ENCODE assay signal across 13 mouse cellular contexts in genomic region chr9:121342510-121343110, GRCm38 (mm10). TPM values are rescaled to one million over a fixed set of nuclear protein-coding genes. Genes with fewer than 3 reads are reported as not detected.
DNase-seq lines count a peak whose midpoint lies in the region; TF ChIP-seq lines count a peak whose summit lies in the region.
"Had no signal": no experiment of that assay in that cellular context is flagged by ENCODE, and none has a peak within 500 bp of the region (broad histone marks: within the 10 kb centered on the region; RNA-seq: fewer than 3 reads in every experiment).

No protein-coding gene starts in this region.

- no peaks in the 10 kb centered on the region for H3K9me3 ChIP-seq in limb, embryonic 10.5 days (replicated peaks)

- H3K4me1 ChIP-seq in heart, adult 2 months (ENCODE audit: control insufficient read depth, insufficient read depth, low read length) = peaks cover 45% of the 10 kb centered on the region
- H3K4me1 ChIP-seq in limb, embryonic 10.5 days = peaks cover 33% of the 10 kb centered on the region

- peak overlapping the region; percentile 81 for H3K27ac ChIP-seq in heart, adult 2 months
- peak overlapping the region; percentile 68 for H3K27ac ChIP-seq in limb, embryonic 10.5 days
- H3K27ac ChIP-seq: left cerebral cortex, adult 2 months had no signal

- no peaks in the 10 kb centered on the region for H3K27me3 ChIP-seq in heart, adult 2 months (ENCODE audit: control insufficient read depth, insufficient read depth, low read length)
- no peaks in the 10 kb centered on the region for H3K27me3 ChIP-seq in limb, embryonic 10.5 days (ENCODE audit: low read depth, poor library complexity, severe bottlenecking)

- intact Hi-C loops in heart, adult 2 months (cut with DNase I) = no loop called here

- peaks cover 7% of the 10 kb centered on the region for H3K79me2 ChIP-seq in heart, adult 2 months (replicated peaks; ENCODE audit: control insufficient read depth, insufficient read depth, low read length)

- H3K36me3 ChIP-seq in heart, adult 2 months (ENCODE audit: control insufficient read depth, insufficient read depth, low read length) = peaks cover 2% of the 10 kb centered on the region; the same call in 1 of the 2 replicates
- H3K36me3 ChIP-seq in limb, embryonic 10.5 days = no peaks in the 10 kb centered on the region

- H3K4me3 ChIP-seq in heart, adult 2 months = no peak overlapping the region
- H3K4me3 ChIP-seq in limb, embryonic 10.5 days = no peak overlapping the region
- H3K4me3 ChIP-seq: left cerebral cortex, adult 2 months; myocyte had no signal

- no peak for TF ChIP-seq POLR2A in heart, adult 2 months (IDR thresholded peaks at IDR 0.05; ENCODE audit: insufficient read depth, low read depth, low read length)

- no peak for TF ChIP-seq EP300 in heart, adult 2 months (IDR thresholded peaks at IDR 0.05; ENCODE audit: insufficient read depth, low read depth, low read length)

- WGBS in heart, adult 2 months = 71% methylated on average over 5 of the region's 5 CpGs
- WGBS in limb, embryonic 10.5 days = 89% methylated on average over 5 of the region's 5 CpGs

- no peak overlapping the region for H3K9ac ChIP-seq in heart, adult 2 months (ENCODE audit: low read depth, low read length)

- TF ChIP-seq CTCF in heart, adult 2 months (IDR thresholded peaks at IDR 0.05) = no peak

- no peak for DNase-seq in heart, adult 2 months
- no peak for DNase-seq in heart, adult 8-10 months (ENCODE audit: low spot score)
- DNase-seq in kidney, adult 18-20 months = peak; percentile 71
- no peak for DNase-seq in kidney, postnatal 10 days
- DNase-seq in ZHBTc4 (ENCODE audit: low read depth, low spot score) = peak; percentile 78
- DNase-seq in limb, embryonic 10.5 days (ENCODE audit: low spot score) = no peak
- DNase-seq in embryo, embryonic 10 days (ENCODE audit: low spot score) = no peak
- no peak for DNase-seq in cerebellum, adult 9-11 months
- DNase-seq: cerebellum, adult 18-20 months; lung, postnatal 10 days; thymus, adult 18-20 months had no signal

RNA-seq across cellular contexts. Expression of gene Trak1, which starts 45.3 kb away (rescaled TPM):
- 100 to 1,000 TPM; 276 to 302 TPM for total RNA-seq in heart, adult 2 months (2021)
- polyA plus RNA-seq in heart, adult 2 months (2012; rRNA removed) = 170 and 204 TPM in 2 replicates
- total RNA-seq in heart, adult 8-10 months (2022) = 100 to 1,000 TPM; 294 to 334 (median 302) TPM
- polyA plus RNA-seq in limb, embryonic 10.5 days (2016; fragmentation: Nextera tagmentation; extraction: Ambion mirVana) = 9.6 and 12.2 TPM in 2 replicates

Comparison
In these comparisons a context has a peak if more than half of its experiments do, and no peak if none do; other contexts are left out.
1. DNase-seq: peak in kidney, adult 18-20 months (single experiment) and ZHBTc4 (single experiment); none in heart, adult 2 months (0 of 2), heart, adult 8-10 months (single experiment), kidney, postnatal 10 days (single experiment), limb, embryonic 10.5 days (single experiment), embryo, embryonic 10 days (single experiment) and cerebellum, adult 9-11 months (single experiment).